Mouse (Mus musculus): Measurements from ENCODE around the gene Amz1. TPM values are rescaled to one million over a fixed set of nuclear protein-coding genes. Genes with fewer than 3 reads are reported as not detected.

Amz1 gene
- polyA plus RNA-seq, 1 experiment from 2014 or later: 0.96 TPM

DNA sequence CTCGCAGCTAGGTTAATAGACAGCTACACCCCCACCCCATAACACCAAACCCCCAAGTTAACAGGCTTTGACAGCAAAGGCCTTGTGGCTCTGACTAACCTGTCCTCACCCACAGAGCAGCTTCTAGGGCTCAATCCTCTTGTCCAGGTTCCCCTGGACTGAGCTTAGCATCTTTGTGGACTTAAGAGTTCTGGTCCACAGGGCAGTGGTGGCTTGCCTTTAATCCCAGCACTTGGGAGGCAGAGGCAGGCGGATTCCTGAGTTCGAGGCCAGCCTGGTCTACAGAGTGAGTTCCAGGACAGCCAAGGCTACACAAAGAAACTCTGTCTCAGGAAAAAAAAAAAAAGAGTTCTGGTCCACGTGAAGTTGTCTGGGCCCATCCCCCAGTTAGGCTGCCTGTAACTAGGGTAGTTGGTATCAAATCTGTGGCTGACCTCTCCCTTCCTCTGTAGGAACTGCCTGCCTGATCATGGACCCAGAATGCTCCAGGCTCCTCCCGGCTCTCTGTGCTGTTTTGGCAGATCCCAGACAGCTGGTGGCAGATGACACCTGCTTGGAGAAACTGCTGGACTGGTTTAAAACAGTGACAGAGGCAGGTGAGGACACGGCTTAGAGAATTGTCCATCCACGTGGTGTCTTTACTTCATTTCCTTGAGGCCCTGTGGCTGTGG lies 18.3 kb upstream of the Amz1 start:
- Histone ChIP-seq H3K27ac (ENCODE audit: low read depth, low read length) (no peak overlapping the region), H3K4me2 (ENCODE audit: low read depth, low read length, severe bottlenecking) (peak overlapping the region; percentile 74), H3K36me3 (ENCODE audit: control insufficient read depth, insufficient read depth, low read length) (no peaks in the 10 kb centered on the region), H3K9me3 (ENCODE audit: control insufficient read depth, low read length) (no peaks in the 10 kb centered on the region), H3K27me3 (ENCODE audit: control insufficient read depth, insufficient read depth, low read length) (no peaks in the 10 kb centered on the region), H3K4me3 (ENCODE audit: low read depth, low read length) (peak overlapping the region; percentile 65), H3K9ac (ENCODE audit: low read length) (peak overlapping the region; percentile 69), H3K4me1 (replicated peaks; ENCODE audit: control insufficient read depth, insufficient read depth, low read length) (peaks cover 13% of the 10 kb centered on the region)
- 61% methylated on average over 7 of the region's 7 CpGs for WGBS
- no peak for DNase-seq (ENCODE audit: low spot score)
- no peak for ATAC-seq (replicated peaks; ENCODE audit: low FRiP score)

- WGBS: 93% methylated on average over 6 of the region's 6 CpGs
- ATAC-seq (replicated peaks; ENCODE audit: low FRiP score) (no peak), DNase-seq (ENCODE audit: low spot score) (no peak)
- Histone ChIP-seq H3K4me3 (ENCODE audit: low read depth, low read length) (no peak overlapping the region), H3K27me3 (ENCODE audit: control insufficient read depth, insufficient read depth, low read length) (no peaks in the 10 kb centered on the region), H3K9ac (ENCODE audit: low read length) (no peak overlapping the region), H3K27ac (ENCODE audit: low read depth, low read length) (no peak overlapping the region), H3K4me2 (ENCODE audit: low read depth, low read length, severe bottlenecking) (no peak overlapping the region), H3K36me3 (ENCODE audit: control insufficient read depth, insufficient read depth, low read length) (peaks cover 3% of the 10 kb centered on the region; the same call in 1 of the 2 replicates), H3K4me1 (replicated peaks; ENCODE audit: control insufficient read depth, insufficient read depth, low read length) (peaks cover 2% of the 10 kb centered on the region; the same call in 1 of the 2 replicates), H3K9me3 (ENCODE audit: control insufficient read depth, low read length) (no peaks in the 10 kb centered on the region)
Measured at GRCm38 (mm10) chr5:140710315-140710714, 13.6 kb upstream of the Amz1 start.

- H3K4me3 ChIP-seq (ENCODE audit: low read depth, low read length): no peak overlapping the region
- no peaks in the 10 kb centered on the region for H3K9me3 ChIP-seq (ENCODE audit: control insufficient read depth, low read length)
- H3K4me2 ChIP-seq (ENCODE audit: low read depth, low read length, severe bottlenecking): no peak overlapping the region
- WGBS: 83% methylated on average over 5 of the region's 5 CpGs
- H3K27me3 ChIP-seq (ENCODE audit: control insufficient read depth, insufficient read depth, low read length): no peaks in the 10 kb centered on the region
- no peak overlapping the region for H3K27ac ChIP-seq (ENCODE audit: low read depth, low read length)
- H3K9ac ChIP-seq (ENCODE audit: low read length): no peak overlapping the region
- no peak for ATAC-seq (replicated peaks; ENCODE audit: low FRiP score)
- no peak for DNase-seq (ENCODE audit: low spot score)
- H3K36me3 ChIP-seq (ENCODE audit: control insufficient read depth, insufficient read depth, low read length): peaks cover 3% of the 10 kb centered on the region; the same call in 1 of the 2 replicates
- no peaks in the 10 kb centered on the region for H3K4me1 ChIP-seq (replicated peaks; ENCODE audit: control insufficient read depth, insufficient read depth, low read length)
Measured at GRCm38 (mm10) chr5:140711040-140711439, 12.9 kb upstream of the Amz1 start.

DNA sequence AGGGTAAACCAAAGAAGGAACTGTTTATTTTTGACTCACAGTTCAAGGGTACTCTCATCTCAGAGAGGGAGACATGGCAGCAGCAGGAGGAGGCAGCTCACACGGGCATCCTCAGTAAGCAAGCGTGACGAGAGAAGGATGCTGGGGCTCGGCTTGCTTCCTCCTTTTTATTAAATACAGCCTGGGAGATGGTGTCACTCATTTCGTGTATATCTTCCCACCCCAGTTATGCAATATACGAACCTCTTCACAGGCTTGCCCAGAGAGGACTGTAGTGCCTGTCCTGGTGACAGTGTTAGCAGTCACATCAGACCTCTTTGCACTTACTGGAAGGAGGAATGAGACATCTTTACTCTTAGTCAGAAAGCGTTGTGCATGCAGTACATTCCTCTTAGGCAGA lies 3.2 kb upstream of the Amz1 start:
- no peak for DNase-seq (ENCODE audit: low spot score)
- ATAC-seq (replicated peaks; ENCODE audit: low FRiP score): no peak
- no peaks in the 10 kb centered on the region for H3K27me3 ChIP-seq (ENCODE audit: control insufficient read depth, insufficient read depth, low read length)
- H3K4me1 ChIP-seq (replicated peaks; ENCODE audit: control insufficient read depth, insufficient read depth, low read length): no peaks in the 10 kb centered on the region
- H3K27ac ChIP-seq (ENCODE audit: low read depth, low read length): no peak overlapping the region
- H3K36me3 ChIP-seq (ENCODE audit: control insufficient read depth, insufficient read depth, low read length): peaks cover 6% of the 10 kb centered on the region
- WGBS: 83% methylated on average over 7 of the region's 7 CpGs
- no peak overlapping the region for H3K4me3 ChIP-seq (ENCODE audit: low read depth, low read length)
- no peaks in the 10 kb centered on the region for H3K9me3 ChIP-seq (ENCODE audit: control insufficient read depth, low read length)
- H3K4me2 ChIP-seq (ENCODE audit: low read depth, low read length, severe bottlenecking): no peak overlapping the region
- H3K9ac ChIP-seq (ENCODE audit: low read length): no peak overlapping the region

DNA sequence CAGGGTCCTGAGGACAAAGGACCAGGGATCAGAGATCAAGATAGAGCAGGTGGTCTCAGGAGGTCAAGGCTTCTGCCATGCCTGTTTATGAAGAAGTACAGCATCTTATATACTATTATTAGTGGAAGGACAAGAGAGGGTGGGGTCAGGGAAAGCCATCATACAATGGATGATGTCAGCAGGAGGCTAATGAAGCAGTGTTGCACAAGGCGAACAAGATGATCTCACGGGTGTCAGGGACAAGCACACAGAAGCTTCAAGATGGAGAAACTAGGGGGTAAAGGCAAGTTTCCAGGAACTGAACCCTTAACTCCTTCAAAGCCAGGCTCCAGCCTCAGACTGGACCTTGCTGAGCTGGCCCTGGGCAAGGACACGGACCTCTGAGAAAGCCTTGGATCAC lies 1.8 kb upstream of the Amz1 start:
- Histone ChIP-seq H3K4me3 (ENCODE audit: low read depth, low read length) (no peak overlapping the region), H3K27me3 (ENCODE audit: control insufficient read depth, insufficient read depth, low read length) (no peaks in the 10 kb centered on the region), H3K4me2 (ENCODE audit: low read depth, low read length, severe bottlenecking) (no peak overlapping the region), H3K9ac (ENCODE audit: low read length) (no peak overlapping the region), H3K9me3 (ENCODE audit: control insufficient read depth, low read length) (no peaks in the 10 kb centered on the region), H3K27ac (ENCODE audit: low read depth, low read length) (no peak overlapping the region), H3K4me1 (replicated peaks; ENCODE audit: control insufficient read depth, insufficient read depth, low read length) (no peaks in the 10 kb centered on the region), H3K36me3 (ENCODE audit: control insufficient read depth, insufficient read depth, low read length) (peaks cover 6% of the 10 kb centered on the region)
- 73% methylated on average over 3 of the region's 3 CpGs for WGBS
- ATAC-seq (replicated peaks; ENCODE audit: low FRiP score) (no peak), DNase-seq (ENCODE audit: low spot score) (no peak)

DNA sequence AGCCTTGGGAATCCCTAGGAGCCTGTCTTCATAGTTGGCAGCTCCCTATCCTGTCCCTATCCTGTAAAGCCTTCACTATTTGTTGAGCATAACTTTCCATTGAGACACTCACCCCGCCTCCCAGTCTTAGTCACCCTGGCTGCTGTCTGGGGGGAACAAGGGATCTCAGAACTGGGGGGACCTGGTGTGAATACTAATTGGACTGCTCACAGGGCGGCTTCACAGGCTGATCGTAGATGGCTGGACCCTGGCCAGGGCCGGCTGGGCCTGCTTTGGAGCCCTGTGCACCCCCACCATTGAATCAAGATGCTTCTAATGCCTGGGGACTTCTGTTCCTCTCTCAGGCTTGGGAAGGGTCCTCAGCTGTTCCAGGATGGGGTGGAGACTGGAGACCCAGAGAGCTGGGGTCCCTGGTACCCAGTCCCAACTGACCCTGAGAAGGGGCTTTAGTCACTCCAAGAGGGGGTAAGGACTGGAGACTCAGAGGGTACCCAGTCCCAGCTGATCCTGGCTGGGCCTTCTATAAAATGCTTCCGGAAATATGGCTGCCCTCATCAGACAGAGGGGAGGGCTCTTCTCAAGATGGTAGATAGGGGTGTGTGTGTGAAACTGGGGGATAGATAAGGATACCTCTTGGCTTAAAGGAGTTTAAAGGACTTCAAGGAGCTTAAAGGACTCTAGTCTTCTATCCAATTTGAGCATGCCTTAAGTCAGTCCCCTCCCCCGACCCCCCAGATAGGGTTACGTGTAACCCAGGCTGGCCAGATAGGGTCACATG lies 2.3 kb downstream of the Amz1 start:
- Histone ChIP-seq H3K36me3 (ENCODE audit: control insufficient read depth, insufficient read depth, low read length) (no peaks in the 10 kb centered on the region), H3K4me2 (ENCODE audit: low read depth, low read length, severe bottlenecking) (no peak overlapping the region), H3K9me3 (ENCODE audit: control insufficient read depth, low read length) (no peaks in the 10 kb centered on the region), H3K27me3 (ENCODE audit: control insufficient read depth, insufficient read depth, low read length) (no peaks in the 10 kb centered on the region), H3K27ac (ENCODE audit: low read depth, low read length) (no peak overlapping the region), H3K4me1 (replicated peaks; ENCODE audit: control insufficient read depth, insufficient read depth, low read length) (no peaks in the 10 kb centered on the region), H3K4me3 (ENCODE audit: low read depth, low read length) (no peak overlapping the region), H3K9ac (ENCODE audit: low read length) (no peak overlapping the region)
- ATAC-seq (replicated peaks; ENCODE audit: low FRiP score) (peak; percentile 30; the same call in 1 of the 2 replicates), DNase-seq (ENCODE audit: low spot score) (no peak)
- 78% methylated on average over 7 of the region's 7 CpGs for WGBS

GRCm38 (mm10) chr5:140726946-140727740 lies 3.2 kb downstream of the Amz1 start:
- Histone ChIP-seq H3K9ac (ENCODE audit: low read length) (no peak overlapping the region), H3K4me1 (replicated peaks; ENCODE audit: control insufficient read depth, insufficient read depth, low read length) (no peaks in the 10 kb centered on the region), H3K9me3 (ENCODE audit: control insufficient read depth, low read length) (no peaks in the 10 kb centered on the region), H3K27ac (ENCODE audit: low read depth, low read length) (no peak overlapping the region), H3K4me2 (ENCODE audit: low read depth, low read length, severe bottlenecking) (no peak overlapping the region), H3K27me3 (ENCODE audit: control insufficient read depth, insufficient read depth, low read length) (no peaks in the 10 kb centered on the region), H3K36me3 (ENCODE audit: control insufficient read depth, insufficient read depth, low read length) (no peaks in the 10 kb centered on the region), H3K4me3 (ENCODE audit: low read depth, low read length) (no peak overlapping the region)
- WGBS: 85% methylated on average over 17 of the region's 17 CpGs
- no peak for ATAC-seq (replicated peaks; ENCODE audit: low FRiP score)
- no peak for DNase-seq (ENCODE audit: low spot score)

DNA sequence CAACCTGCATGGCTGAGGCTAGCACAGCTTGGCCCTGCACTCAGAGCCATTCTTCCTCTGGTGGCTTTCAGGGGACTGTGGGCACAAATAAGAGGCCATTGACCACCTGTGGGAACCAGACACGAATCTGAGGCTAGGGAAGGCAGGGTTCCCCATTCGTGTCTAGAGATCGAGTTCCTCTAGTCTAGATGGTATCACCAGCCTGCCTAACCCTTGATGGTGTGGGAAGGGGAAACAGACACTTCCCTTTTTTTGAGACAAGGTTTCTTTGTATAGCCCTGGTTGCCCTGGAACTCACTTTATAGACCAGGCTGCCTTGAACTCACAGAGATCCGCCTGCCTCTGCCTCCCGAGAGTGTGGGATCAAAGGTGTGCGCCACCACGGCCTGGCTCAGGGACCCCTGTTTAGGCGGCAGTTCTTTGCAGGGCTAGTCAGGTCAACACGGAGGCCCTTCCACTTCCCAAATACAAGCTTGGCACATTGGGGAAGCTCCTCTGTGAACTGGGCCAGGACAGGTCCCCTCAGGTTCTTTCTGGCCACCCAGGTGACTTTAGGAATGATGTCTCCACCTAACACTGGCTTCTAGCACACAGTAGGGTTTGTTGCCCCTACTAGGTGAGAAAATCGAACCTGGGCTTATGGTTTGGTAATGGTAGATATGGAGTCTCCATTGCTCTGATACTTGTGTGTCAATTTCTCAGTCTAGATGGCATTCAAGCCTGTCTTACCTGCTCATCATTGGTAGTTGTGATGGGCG lies 7.3 kb downstream of the Amz1 start:
- Histone ChIP-seq H3K27me3 (ENCODE audit: control insufficient read depth, insufficient read depth, low read length) (peaks cover 12% of the 10 kb centered on the region), H3K27ac (ENCODE audit: low read depth, low read length) (no peak overlapping the region), H3K4me2 (ENCODE audit: low read depth, low read length, severe bottlenecking) (no peak overlapping the region), H3K36me3 (ENCODE audit: control insufficient read depth, insufficient read depth, low read length) (no peaks in the 10 kb centered on the region), H3K9me3 (ENCODE audit: control insufficient read depth, low read length) (no peaks in the 10 kb centered on the region), H3K9ac (ENCODE audit: low read length) (no peak overlapping the region), H3K4me3 (ENCODE audit: low read depth, low read length) (no peak overlapping the region), H3K4me1 (replicated peaks; ENCODE audit: control insufficient read depth, insufficient read depth, low read length) (no peaks in the 10 kb centered on the region; the same call in 1 of the 2 replicates)
- 86% methylated on average over 11 of the region's 11 CpGs for WGBS
- ATAC-seq (replicated peaks; ENCODE audit: low FRiP score): no peak
- no peak for DNase-seq (ENCODE audit: low spot score)

Data from forebrain, embryonic 11.5 days (tissue).